Mouse (Mus musculus) heart, postnatal 0 days (tissue): ENCODE measurements around the gene Sf3b2.

ENCODE experiments used
- CTCF ChIP-seq: IDR thresholded peaks from 2 replicates; pipeline ENCODE4 v1.5.1; 2016; ENCODE audit warnings: antibody characterized with exemption, control low read depth, low read depth
- EP300 ChIP-seq: IDR thresholded peaks from 2 replicates; pipeline ENCODE4 v1.6.1; 2016; ENCODE audit warnings: antibody characterized with exemption, low read depth

DNA sequence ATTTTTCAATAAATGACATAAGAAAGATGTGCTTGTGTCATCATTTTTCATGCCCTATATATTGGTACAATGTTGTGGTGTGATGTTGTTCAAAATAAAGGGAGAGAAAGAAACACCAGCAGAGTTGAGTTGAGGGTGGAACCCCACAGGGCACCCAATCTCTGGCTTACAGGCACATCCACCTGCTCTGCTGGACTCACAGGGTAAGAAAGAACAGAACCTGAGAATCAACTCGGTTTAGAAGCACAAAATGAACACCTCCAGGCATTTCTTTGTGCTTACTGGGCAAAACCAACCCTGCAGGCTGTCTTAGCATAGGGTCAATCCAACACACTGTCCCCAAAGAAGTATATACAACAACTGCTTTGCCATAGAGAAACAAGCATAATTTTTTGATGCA lies 23.8 kb downstream of the Sf3b2 start:
- TF ChIP-seq EP300 (no peak), CTCF (no peak)
